Comparison of ENCODE assay signal across 8 mouse cellular contexts in the genomic region with DNA sequence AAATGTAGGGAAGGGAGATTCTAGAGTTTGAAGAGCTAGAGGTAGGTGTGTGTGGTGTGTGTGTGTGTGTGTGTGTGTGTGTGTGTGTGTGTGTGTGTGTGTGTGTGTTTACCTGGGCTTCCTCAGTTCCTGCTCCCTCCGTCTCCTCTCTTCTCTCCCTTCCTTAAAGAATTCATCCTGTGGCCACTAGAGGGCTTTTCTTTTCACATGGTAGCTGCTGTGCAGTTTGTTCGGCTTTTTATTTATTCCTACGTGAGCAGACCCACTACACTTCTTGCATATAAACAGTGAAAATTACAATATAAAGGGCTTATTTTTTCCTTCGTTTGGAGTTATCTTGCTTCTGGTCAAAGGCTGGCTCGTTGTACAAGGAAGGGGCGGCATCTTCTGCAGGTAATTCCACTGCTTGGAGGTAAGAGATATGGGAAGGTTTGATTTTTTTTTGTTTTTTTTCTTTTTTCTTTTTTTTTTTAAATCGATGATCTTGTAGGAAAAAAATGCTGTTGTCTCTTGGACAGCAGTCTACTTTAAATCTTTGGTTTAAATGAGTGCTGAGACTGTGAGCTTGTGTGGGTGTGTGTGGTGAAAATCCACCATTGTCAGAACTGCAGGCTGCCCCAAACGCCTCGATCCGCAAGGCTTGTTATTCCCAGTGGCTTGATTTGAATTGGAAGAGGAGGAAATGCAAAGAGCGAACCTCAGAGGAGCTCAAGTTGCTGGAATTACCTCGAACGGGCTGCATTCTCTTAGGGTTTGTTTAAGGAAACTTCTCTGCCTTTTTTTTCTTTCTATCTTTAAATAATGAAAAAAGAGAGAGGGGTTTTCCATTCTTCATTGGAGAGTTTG. TPM values are rescaled to one million over a fixed set of nuclear protein-coding genes. Genes with fewer than 3 reads are reported as not detected.
DNase-seq lines count a peak whose midpoint lies in the region; ATAC-seq and TF ChIP-seq lines count a peak whose summit lies in the region.

Gene Fam196b (plus strand): TSS at position 289 of the 846 bp plus-strand sequence.

- DNase-seq in thymus, adult 2 months, result peak; percentile 26
- DNase-seq in thymus, adult 18-20 months, result no peak
- DNase-seq in cerebellum, postnatal 14 days, result peak; percentile 69 to 73
- DNase-seq in kidney, postnatal 4 days, result peak; percentile 6 to 19
- DNase-seq in mesoderm, embryonic 11.5 days (ENCODE audit: low read depth, low spot score), result peak; percentile 67
- peak; percentile 30 for DNase-seq in thymus, postnatal 14 days
- DNase-seq in adrenal gland, adult 8-10 months, result no peak

- no peak for TF ChIP-seq POLR2A in thymus, adult 2 months (IDR thresholded peaks at IDR 0.05; ENCODE audit: control insufficient read depth, extremely low read depth, insufficient read depth, low read length, poor library complexity)

- no peaks in the 10 kb centered on the region for H3K4me1 ChIP-seq in thymus, adult 2 months (replicated peaks; ENCODE audit: control insufficient read depth, insufficient read depth, low read length)
- H3K4me1 ChIP-seq in heart, embryonic 14.5 days (ENCODE audit: control insufficient read depth in 2 of 2, insufficient read depth in 2 of 2, low read length in 2 of 2), result no peaks in the 10 kb centered on the region

- peak within 1 kb of the TSS; percentile 69 for H3K4me2 ChIP-seq in heart, embryonic 14.5 days (ENCODE audit: low read length)

- peak within 1 kb of the TSS; percentile 44 for H3K9ac ChIP-seq in heart, embryonic 14.5 days (ENCODE audit: low read length)

- no peak within 1 kb of the TSS for H3K27ac ChIP-seq in thymus, adult 2 months (ENCODE audit: control insufficient read depth, insufficient read depth, low read length)
- no peak within 1 kb of the TSS for H3K27ac ChIP-seq in heart, embryonic 14.5 days (replicated peaks in 1 of 2; ENCODE audit: control insufficient read depth in 1 of 2, insufficient read depth in 1 of 2, low read depth in 2 of 2, low read length in 2 of 2)

- ATAC-seq in heart, embryonic 14.5 days (ENCODE audit: insufficient number of reproducible peaks, insufficient read depth, low FRiP score, low read depth), result no peak

- H3K27me3 ChIP-seq in thymus, adult 2 months (ENCODE audit: control insufficient read depth, insufficient read depth, low read length), result no peaks in the 10 kb centered on the region
- no peaks in the 10 kb centered on the region for H3K27me3 ChIP-seq in heart, embryonic 14.5 days (ENCODE audit: control insufficient read depth, insufficient read depth, low read length)

- H3K4me3 ChIP-seq in thymus, adult 2 months (ENCODE audit: control insufficient read depth, insufficient read depth, low read length), result no peak within 1 kb of the TSS
- peak within 1 kb of the TSS; percentile 24 to 33; a peak in 3 of 4 replicates for H3K4me3 ChIP-seq in heart, embryonic 14.5 days (ENCODE audit: control insufficient read depth in 1 of 2, insufficient read depth in 1 of 2, low read depth in 1 of 2, low read length in 2 of 2)

- H3K9me3 ChIP-seq in heart, embryonic 14.5 days (ENCODE audit: control insufficient read depth, low read length), result no peaks in the 10 kb centered on the region

- peaks cover 14% of the 10 kb centered on the region; the same call in 1 of the 2 replicates for H3K36me3 ChIP-seq in thymus, adult 2 months (ENCODE audit: control insufficient read depth, insufficient read depth, low read length)
- H3K36me3 ChIP-seq in heart, embryonic 14.5 days (ENCODE audit: control insufficient read depth, insufficient read depth, low read length), result no peaks in the 10 kb centered on the region

- TF ChIP-seq CTCF in thymus, adult 2 months (IDR thresholded peaks at IDR 0.05; ENCODE audit: borderline replicate concordance, control insufficient read depth, extremely low read depth, insufficient read depth, low read length, poor library complexity), result no peak

- 76% methylated on average over 12 of the region's 13 CpGs for WGBS in thymus, adult 2 months
- WGBS in heart, embryonic 14.5 days, result 6% methylated on average over 13 of the region's 13 CpGs

RNA-seq across cellular contexts. Expression of gene Fam196b, which starts in this region (rescaled TPM):
- 0.05 and 0.07 TPM in 2 replicates for polyA plus RNA-seq in thymus, adult 2 months (2012; rRNA removed)
- 0.15 and 0.22 TPM in 2 replicates for polyA plus RNA-seq in heart, embryonic 14.5 days (2014; fragmentation: Nextera tagmentation; extraction: Ambion mirVana)
- under 1 TPM in 2 of 4 experiments, not detected in 2; 0.06 to 0.11 TPM for total RNA-seq in adrenal gland, adult 8-10 months (2022)

Comparison
In these comparisons a context has a peak if more than half of its experiments do, and no peak if none do; other contexts are left out.
1. DNase-seq: peak in cerebellum, postnatal 14 days (2 of 2), kidney, postnatal 4 days (2 of 2), mesoderm, embryonic 11.5 days (single experiment) and thymus, postnatal 14 days (single experiment); none in thymus, adult 18-20 months (0 of 2) and adrenal gland, adult 8-10 months (single experiment).
2. Peak in DNase-seq in thymus, adult 2 months; RNA of the gene not detected or under 1 TPM.